Mouse (Mus musculus): Measurements from ENCODE around the gene Tns3. TPM values are rescaled to one million over a fixed set of nuclear protein-coding genes. Genes with fewer than 3 reads are reported as not detected.

Tns3 gene
- total RNA-seq (2021), result 10 to 100 TPM; 69.9 to 73.2 TPM
- long read RNA-seq, experiment 1, partial matches to known transcripts, result 1 of 9 reads
- long read RNA-seq, experiment 1, other reads (novel, unspliced or antisense), result 8 of 9 reads
- long read RNA-seq, experiment 2, partial matches to known transcripts, result 1 of 9 reads
- long read RNA-seq, experiment 2, other reads (novel, unspliced or antisense), result 8 of 9 reads

DNA sequence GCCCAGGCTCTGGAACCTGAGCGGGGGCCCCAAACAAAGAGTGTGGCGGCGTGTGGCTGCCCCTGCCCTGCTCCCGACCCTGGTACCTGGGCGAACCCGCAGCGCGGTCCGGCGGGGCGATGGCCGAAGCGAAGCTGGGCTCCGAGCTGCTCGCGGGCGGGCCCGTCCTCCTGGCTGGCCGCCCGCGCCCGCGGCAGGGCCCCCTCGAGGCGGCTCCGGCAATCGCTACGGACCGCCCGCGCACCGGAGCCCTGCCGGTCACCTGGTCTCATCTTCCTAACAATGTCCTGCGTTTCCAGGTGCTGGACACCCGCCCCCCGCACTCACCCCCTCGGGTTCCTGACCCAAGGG is at the start of gene Tns3:
Gene Tns3 (minus strand): TSS at position 143 of the 351 bp plus-strand sequence.
- no peak for DNase-seq (ENCODE audit: low spot score in 2 of 2)

DNA sequence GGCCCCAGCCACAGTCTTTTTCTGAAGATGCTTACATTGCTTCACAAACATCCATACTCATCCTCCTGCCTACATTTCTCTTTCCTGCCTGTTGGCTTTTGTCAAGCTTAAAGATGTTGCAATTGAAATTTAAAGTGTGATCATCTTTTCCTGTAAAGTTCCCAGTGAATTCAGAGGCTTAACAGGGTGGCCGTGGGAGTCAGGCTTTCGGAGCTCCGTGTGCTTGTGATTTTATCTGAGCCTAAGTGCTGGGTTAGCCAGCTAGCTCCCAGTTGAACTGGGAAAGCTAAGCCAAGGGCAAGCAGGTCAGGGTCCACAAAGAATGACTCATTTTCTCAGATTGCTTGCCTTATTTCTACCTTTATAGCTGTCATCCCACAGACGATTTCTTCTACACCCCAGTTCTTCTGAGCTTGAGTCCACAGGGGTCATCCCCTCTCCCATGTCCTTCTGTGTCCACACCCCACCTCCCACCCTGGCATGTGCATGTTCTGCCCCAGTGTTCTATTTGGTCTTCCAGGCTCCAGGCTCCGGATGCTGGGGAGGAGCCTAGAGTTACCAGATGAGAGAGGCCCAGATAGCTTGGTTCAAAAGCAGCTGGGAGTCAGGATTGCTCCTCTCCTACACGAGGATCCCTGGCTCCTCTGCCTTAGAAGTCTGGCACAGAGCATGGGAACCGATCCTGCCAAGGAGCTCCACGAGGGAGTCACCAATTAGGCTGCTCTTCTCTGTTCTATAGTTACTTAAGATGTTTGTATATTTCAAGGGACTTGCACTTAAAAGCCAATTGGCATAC is 42.1 kb upstream of the Tns3 start:
- no peak for DNase-seq (ENCODE audit: low spot score in 2 of 2)

DNA sequence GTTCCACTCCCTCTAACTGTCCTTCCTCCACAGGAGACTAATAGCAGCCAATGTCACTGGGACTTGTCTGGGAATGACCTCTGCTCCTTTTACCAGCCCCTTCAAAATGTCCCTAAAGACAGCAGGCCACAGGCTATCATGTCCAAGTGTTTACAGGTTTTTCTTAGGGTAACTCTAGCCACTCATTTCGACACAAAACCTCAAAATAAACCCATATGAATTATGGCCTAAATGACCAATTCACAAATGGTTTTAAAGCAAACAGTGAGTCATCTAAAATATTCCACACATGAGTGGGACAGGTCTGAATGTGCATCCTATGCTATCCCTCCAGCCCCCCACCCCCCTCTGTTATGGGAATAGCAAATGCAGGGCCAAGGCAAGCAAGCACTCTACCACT is 40.8 kb upstream of the Tns3 start:
- DNase-seq (ENCODE audit: low spot score in 2 of 2), result no peak

- no peak for DNase-seq (ENCODE audit: low spot score in 2 of 2)
These were observed 39.5 kb upstream of the Tns3 start for GRCm38 (mm10) chr11:8703876-8704275.

- DNase-seq (ENCODE audit: low spot score in 2 of 2), result no peak
These were observed 38.2 kb upstream of the Tns3 start for GRCm38 (mm10) chr11:8702532-8702886.

DNA sequence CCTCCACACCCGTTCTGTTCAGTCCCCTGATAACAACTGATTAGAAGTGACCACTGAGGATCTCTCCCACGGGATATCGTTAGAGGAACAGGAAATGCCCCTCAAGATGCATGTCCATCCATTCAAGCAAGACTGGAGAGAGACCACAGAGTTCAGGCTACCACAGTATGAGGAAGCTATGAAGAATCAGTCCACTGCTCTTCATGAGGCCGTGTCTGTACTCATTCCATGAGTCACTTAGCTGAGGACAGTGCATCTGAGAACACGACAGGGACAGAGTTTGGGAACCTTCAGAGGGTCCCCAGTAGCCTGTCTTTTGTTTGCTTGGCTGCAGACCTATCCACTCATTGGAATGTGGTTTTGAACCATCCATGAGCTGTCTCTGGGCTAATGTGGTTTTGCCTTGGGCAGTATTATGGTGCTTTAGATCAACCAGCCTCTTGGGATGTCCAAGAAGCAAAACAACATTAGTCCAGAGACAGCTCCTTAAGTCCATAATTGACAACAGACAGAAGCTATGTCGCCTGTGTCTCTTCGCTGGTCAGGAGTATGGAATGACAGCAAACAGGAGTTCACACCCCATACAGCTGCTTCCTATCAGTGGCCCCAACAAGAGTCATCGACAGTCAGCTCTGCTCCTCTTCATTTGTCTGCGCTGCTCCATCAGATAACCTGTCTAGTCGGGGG is 37.7 kb upstream of the Tns3 start:
- DNase-seq (ENCODE audit: low spot score in 2 of 2), result no peak

DNA sequence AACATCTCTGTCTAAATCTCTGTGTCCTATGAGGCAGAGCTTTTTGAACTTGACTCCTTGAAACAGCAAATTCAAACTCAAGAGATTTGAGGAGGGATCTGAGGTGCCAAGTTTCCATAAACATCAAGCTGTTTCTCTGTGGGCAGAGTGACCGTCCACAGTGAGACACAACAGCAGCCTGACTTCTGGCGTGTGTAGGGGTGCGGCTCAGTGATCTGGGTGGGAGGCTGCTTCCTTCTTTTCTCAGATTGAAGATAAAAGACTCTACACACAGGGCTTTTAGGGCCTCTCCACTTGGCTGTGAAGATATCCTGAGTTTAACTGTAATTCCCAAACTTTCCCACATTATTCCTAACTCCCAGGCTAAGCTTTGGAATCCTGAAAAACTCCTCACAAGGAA is 37.1 kb upstream of the Tns3 start:
- no peak for DNase-seq (ENCODE audit: low spot score in 2 of 2)

GRCm38 (mm10) chr11:8700641-8701221 is 36.4 kb upstream of the Tns3 start:
- no peak for DNase-seq (ENCODE audit: low spot score in 2 of 2)

DNA sequence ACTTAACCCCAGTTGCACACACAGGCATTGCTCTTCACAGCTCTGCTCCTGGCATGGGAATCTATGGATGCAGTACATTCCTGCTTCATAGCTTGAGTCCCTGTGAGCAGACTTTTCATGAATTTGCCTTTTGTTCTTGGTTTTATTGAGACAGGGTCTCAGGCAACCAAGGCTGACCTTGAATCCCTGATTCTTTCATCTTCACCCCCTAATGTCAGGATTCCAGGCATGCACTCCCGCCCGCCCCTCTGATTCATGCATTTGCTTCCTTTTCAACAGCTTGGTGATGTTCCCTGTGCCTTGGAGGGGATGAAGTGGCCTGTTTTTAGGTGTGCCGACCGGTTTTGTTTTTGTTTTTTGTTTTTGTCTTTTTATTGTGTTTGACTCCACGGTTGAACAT is 35.4 kb upstream of the Tns3 start:
- DNase-seq (ENCODE audit: low spot score in 2 of 2), result no peak

GRCm38 (mm10) chr11:8697670-8698069 is 33.3 kb upstream of the Tns3 start:
- no peak for DNase-seq (ENCODE audit: low spot score in 2 of 2)

- DNase-seq (ENCODE audit: low spot score in 2 of 2), result no peak
These were observed 29.8 kb upstream of the Tns3 start for GRCm38 (mm10) chr11:8694096-8694495.

GRCm38 (mm10) chr11:8692536-8693471 is 28.5 kb upstream of the Tns3 start:
- DNase-seq (ENCODE audit: low spot score in 2 of 2), result no peak

- DNase-seq (ENCODE audit: low spot score in 2 of 2), result no peak
These were observed 27.8 kb upstream of the Tns3 start for GRCm38 (mm10) chr11:8692162-8692535.

- DNase-seq (ENCODE audit: low spot score in 2 of 2), result no peak
These were observed 27.3 kb upstream of the Tns3 start for GRCm38 (mm10) chr11:8691605-8692004.

- DNase-seq (ENCODE audit: low spot score in 2 of 2), result no peak
These were observed 26.3 kb upstream of the Tns3 start for GRCm38 (mm10) chr11:8690633-8691032.

GRCm38 (mm10) chr11:8689515-8689914 is 25.2 kb upstream of the Tns3 start:
- DNase-seq (ENCODE audit: low spot score in 2 of 2), result peak in 1 of 2 experiments; percentile 21

DNA sequence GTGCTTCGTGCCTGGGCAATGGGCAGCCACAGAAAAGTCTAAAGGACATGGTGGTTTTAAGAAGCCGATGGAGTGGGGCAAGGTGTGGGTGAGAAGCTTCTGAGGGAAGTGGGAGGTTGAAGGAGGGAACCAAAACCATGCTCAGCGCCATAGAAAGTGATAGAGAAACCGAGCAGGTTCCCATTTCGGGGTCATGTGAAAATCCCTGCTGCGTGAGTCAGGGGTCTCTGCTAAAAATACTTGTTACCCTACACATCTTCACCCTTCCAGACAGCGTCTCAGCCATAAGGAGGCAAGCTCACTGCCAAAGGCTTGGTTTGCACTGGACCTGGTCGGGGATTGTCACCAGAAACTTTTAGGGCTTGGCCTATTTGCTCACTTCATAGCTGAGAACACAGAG is 24.6 kb upstream of the Tns3 start:
- no peak for DNase-seq (ENCODE audit: low spot score in 2 of 2)

DNA sequence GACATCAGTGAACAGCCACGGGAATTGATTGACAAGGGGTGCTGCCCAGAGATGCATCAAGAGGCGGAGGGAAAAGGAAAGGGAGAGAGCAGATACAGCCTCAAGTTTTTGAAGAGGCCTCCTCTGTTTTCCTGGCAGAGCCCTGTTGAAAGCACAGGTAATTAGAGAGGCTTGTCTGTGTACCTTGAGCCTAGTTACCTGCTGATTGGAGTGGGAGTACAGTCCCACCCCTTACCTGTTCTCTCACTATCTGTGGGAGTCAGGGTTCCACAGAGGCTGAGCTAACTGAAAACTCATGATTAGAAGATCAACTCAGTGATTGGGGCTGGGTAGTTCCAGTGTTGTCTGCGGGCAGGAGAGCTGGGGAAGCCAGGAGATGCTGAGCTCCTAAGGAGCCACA is 22.2 kb upstream of the Tns3 start:
- no peak for DNase-seq (ENCODE audit: low spot score in 2 of 2)

GRCm38 (mm10) chr11:8686061-8686460 is 21.7 kb upstream of the Tns3 start:
- DNase-seq (ENCODE audit: low spot score in 2 of 2), result no peak

GRCm38 (mm10) chr11:8685195-8685594 is 20.9 kb upstream of the Tns3 start:
- DNase-seq (ENCODE audit: low spot score in 2 of 2), result no peak

DNA sequence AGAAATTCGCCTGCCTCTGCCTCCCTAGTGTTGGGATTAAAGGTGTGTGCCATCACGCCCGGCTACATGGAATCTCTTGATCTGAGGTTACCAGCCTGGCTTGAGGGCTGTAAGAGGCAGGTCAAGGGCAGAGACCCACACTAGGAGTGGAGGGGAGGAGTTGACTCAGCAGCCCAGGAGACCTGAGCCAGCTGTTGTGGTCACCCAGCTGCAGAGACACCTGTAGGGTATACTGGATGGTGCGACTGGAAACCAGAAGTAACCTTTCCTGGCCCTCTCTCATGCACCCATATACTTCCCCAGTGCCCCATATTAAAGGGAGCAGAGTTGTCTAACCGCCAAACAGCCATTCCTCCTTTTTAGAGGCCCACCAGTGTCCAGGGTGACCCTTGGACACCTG is 19.9 kb upstream of the Tns3 start:
- no peak for DNase-seq (ENCODE audit: low spot score in 2 of 2)

Measured in layer of hippocampus, postnatal 14 days (tissue).